Mouse (Mus musculus): ENCODE results near the gene Rara.

DNA sequence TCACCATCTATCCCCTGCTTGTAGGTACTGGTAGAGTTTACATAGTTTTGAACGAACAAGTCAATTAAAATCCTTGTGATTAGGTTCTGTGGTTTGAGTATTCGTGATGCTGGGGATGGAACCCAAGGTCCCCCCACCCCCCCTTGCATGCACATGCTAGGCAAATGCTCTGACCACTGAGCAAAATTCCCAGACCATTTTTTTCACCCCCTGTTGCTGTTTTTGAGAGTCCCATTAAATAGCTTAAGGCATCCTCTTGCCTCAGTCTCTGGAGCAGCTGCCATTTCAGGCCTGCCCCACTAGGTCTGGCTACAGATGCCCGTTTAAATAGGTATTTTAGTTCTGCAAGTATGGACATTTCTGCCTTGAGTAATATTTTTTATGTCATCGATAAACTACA is 95.5 kb downstream of the Rara start:
- TF ChIP-seq POLR2A (IDR thresholded peaks at IDR 0.05; ENCODE audit: insufficient read depth, low read depth, low read length) (no peak), EP300 (IDR thresholded peaks at IDR 0.05; ENCODE audit: insufficient read depth, low read depth, low read length) (no peak)

Data from heart, adult 2 months (tissue).